Mouse (Mus musculus): ENCODE measurements around the gene Tnfsf4.

- TF ChIP-seq EP300 (IDR thresholded peaks at IDR 0.05; ENCODE audit: low read depth) (no peak), CTCF (IDR thresholded peaks at IDR 0.05; ENCODE audit: low read depth) (no peak)
Measured at GRCm38 (mm10) chr1:161427057-161427311, 31.8 kb downstream of the Tnfsf4 start.
